ENCODE assay signal across 8 mouse cellular contexts in the genomic region with DNA sequence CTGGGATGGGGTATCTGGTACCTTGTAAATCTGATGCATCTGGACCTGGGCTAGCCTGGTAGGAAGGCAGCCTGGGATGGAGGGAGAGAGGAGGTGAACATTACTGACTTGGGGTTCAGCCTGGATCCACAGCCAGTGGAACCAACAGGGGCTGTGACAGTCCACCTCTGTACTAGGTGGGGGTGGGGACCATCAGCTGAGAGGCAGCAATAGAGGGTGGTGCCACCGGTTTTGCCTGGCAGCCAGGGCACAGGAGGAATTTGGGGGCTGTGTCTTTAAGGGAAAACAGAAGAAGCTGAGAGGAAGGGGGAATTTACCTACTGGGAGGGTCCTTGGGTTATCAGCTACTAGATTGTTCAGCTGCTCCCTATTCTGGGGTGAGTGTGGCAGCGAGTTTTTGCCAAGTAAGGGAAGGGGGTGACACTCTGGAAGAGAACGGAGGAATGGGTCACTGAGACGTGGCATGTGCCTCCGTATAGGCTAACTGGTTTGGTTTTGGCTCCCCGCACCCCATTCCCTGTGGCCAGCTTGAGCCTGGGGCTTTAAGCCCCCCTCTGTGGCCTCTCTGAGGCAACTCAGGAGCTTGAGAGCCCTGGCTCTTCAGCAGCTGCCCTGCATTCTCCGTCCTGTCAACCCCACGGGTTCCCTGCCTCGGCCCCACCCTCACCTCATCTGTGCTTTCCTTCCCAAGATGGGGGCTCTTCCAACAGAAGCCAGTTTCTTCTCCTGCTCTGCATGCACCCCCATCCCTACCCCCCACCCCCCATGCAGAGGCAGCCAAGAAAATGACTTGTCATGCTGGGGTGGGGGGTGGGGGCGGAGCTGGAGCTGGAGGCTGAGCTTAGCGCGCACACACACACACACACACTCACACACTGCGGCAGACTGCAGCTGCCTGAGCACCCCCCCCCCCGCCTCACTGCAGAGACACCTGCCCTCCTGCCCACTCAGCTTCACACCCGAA. TPM values are rescaled to one million over a fixed set of nuclear protein-coding genes. Genes with fewer than 3 reads are reported as not detected.
DNase-seq lines count a peak whose midpoint lies in the region; ATAC-seq and TF ChIP-seq lines count a peak whose summit lies in the region.

No protein-coding gene starts in this region.

- peak overlapping the region; percentile 31 to 61 for H3K4me3 ChIP-seq in ES-E14 (ENCODE audit: insufficient read depth in 1 of 2, low read depth in 1 of 2, low read length in 2 of 2, poor library complexity in 1 of 2, severe bottlenecking in 1 of 2)
- peak overlapping the region; percentile 50 for H3K4me3 ChIP-seq in embryonic facial prominence, embryonic 14.5 days (ENCODE audit: low read depth, low read length)
- peak overlapping the region; percentile 53 for H3K4me3 ChIP-seq in hindbrain, embryonic 13.5 days
- peak overlapping the region; percentile 18 for H3K4me3 ChIP-seq in liver, embryonic 13.5 days (replicated peaks)
- H3K4me3 ChIP-seq in stomach, embryonic 14.5 days (ENCODE audit: low read depth, low read length), result peak overlapping the region; percentile 51

- H3K36me3 ChIP-seq in ES-E14 (ENCODE audit: control insufficient read depth, insufficient read depth, low read length, poor library complexity, severe bottlenecking), result peaks cover 13% of the 10 kb centered on the region
- peaks cover 21% of the 10 kb centered on the region; the same call in 1 of the 2 replicates for H3K36me3 ChIP-seq in embryonic facial prominence, embryonic 14.5 days (ENCODE audit: control insufficient read depth, insufficient read depth, low read length)
- H3K36me3 ChIP-seq in hindbrain, embryonic 13.5 days, result peaks cover 24% of the 10 kb centered on the region
- H3K36me3 ChIP-seq in liver, embryonic 13.5 days, result no peaks in the 10 kb centered on the region
- no peaks in the 10 kb centered on the region; the same call in 1 of the 2 replicates for H3K36me3 ChIP-seq in stomach, embryonic 14.5 days (ENCODE audit: control insufficient read depth, insufficient read depth, low read length)

- peak; percentile 58 for DNase-seq in CD4-positive, CD25-positive, alpha-beta regulatory T cell, adult 2 months (ENCODE audit: low read depth, low spot score)
- no peak for DNase-seq in ES-E14 (ENCODE audit: low read depth, low spot score)
- peak; percentile 74 for DNase-seq in embryonic facial prominence, embryonic 14.5 days (ENCODE audit: low spot score)
- no peak for DNase-seq in liver, embryonic 13.5 days
- no peak for DNase-seq in ovary, postnatal 14 days (ENCODE audit: low spot score)

- 1% methylated on average over 13 of the region's 15 CpGs for WGBS in embryonic facial prominence, embryonic 14.5 days
- WGBS in hindbrain, embryonic 13.5 days, result 0% methylated on average over 11 of the region's 15 CpGs
- WGBS in liver, embryonic 13.5 days (ENCODE audit: insufficient replicate concordance), result 3% methylated on average over 15 of the region's 15 CpGs
- 3% methylated on average over 15 of the region's 15 CpGs for WGBS in stomach, embryonic 14.5 days

- peaks cover 16% of the 10 kb centered on the region for H3K27me3 ChIP-seq in embryonic facial prominence, embryonic 14.5 days (replicated peaks; ENCODE audit: control insufficient read depth, insufficient read depth, low read length)
- peaks cover 6% of the 10 kb centered on the region; the same call in 1 of the 2 replicates for H3K27me3 ChIP-seq in hindbrain, embryonic 13.5 days
- peaks cover 100% of the 10 kb centered on the region for H3K27me3 ChIP-seq in liver, embryonic 13.5 days
- H3K27me3 ChIP-seq in stomach, embryonic 14.5 days (ENCODE audit: control insufficient read depth, insufficient read depth, low read length), result no peaks in the 10 kb centered on the region

- no peaks in the 10 kb centered on the region for H3K9me3 ChIP-seq in ES-E14 (ENCODE audit: control insufficient read depth, insufficient read depth, low read depth, low read length)
- no peaks in the 10 kb centered on the region for H3K9me3 ChIP-seq in embryonic facial prominence, embryonic 14.5 days (ENCODE audit: control insufficient read depth, low read length)
- no peaks in the 10 kb centered on the region for H3K9me3 ChIP-seq in hindbrain, embryonic 13.5 days
- H3K9me3 ChIP-seq in liver, embryonic 13.5 days (replicated peaks), result no peaks in the 10 kb centered on the region
- H3K9me3 ChIP-seq in stomach, embryonic 14.5 days (ENCODE audit: control insufficient read depth, low read depth, low read length), result no peaks in the 10 kb centered on the region

- H3K4me2 ChIP-seq in embryonic facial prominence, embryonic 14.5 days (ENCODE audit: low read depth, low read length), result peak overlapping the region; percentile 79
- H3K4me2 ChIP-seq in hindbrain, embryonic 13.5 days, result peak overlapping the region; percentile 91
- peak overlapping the region; percentile 41 for H3K4me2 ChIP-seq in liver, embryonic 13.5 days
- H3K4me2 ChIP-seq in stomach, embryonic 14.5 days (replicated peaks; ENCODE audit: low read depth, low read length), result peak overlapping the region; percentile 46

- in situ Hi-C loops in ES-E14 (cut with MboI; ENCODE audit: low sequenced_read_pairs in 2 of 2, unreplicated experiment in 2 of 2), result no loop called here

- peak overlapping the region; percentile 45 for H3K9ac ChIP-seq in ES-E14 (ENCODE audit: insufficient read depth, low read depth, low read length, poor library complexity, severe bottlenecking)
- H3K9ac ChIP-seq in embryonic facial prominence, embryonic 14.5 days (ENCODE audit: low read depth, low read length), result peak overlapping the region; percentile 62
- H3K9ac ChIP-seq in hindbrain, embryonic 13.5 days, result peak overlapping the region; percentile 80
- no peak overlapping the region for H3K9ac ChIP-seq in liver, embryonic 13.5 days
- H3K9ac ChIP-seq in stomach, embryonic 14.5 days (replicated peaks; ENCODE audit: low read depth, low read length), result peak overlapping the region; percentile 33

- H3K27ac ChIP-seq in ES-E14 (ENCODE audit: insufficient read depth, low read depth, low read length, poor library complexity, severe bottlenecking), result no peak overlapping the region
- peak overlapping the region; percentile 28; the same call in 1 of the 2 replicates for H3K27ac ChIP-seq in embryonic facial prominence, embryonic 14.5 days (replicated peaks; ENCODE audit: low read depth, low read length)
- H3K27ac ChIP-seq in hindbrain, embryonic 13.5 days, result peak overlapping the region; percentile 91
- no peak overlapping the region for H3K27ac ChIP-seq in liver, embryonic 13.5 days
- H3K27ac ChIP-seq in stomach, embryonic 14.5 days (ENCODE audit: low read length), result no peak overlapping the region; the same call in 1 of the 2 replicates

- no peak for ATAC-seq in CD4-positive, CD25-positive, alpha-beta regulatory T cell, adult 4 months
- ATAC-seq in embryonic facial prominence, embryonic 14.5 days (ENCODE audit: low read depth), result peak; percentile 17
- peak; percentile 40 for ATAC-seq in hindbrain, embryonic 13.5 days (ENCODE audit: low FRiP score)
- ATAC-seq in liver, embryonic 13.5 days (ENCODE audit: low read depth), result no peak
- ATAC-seq in stomach, embryonic 14.5 days (ENCODE audit: insufficient number of reproducible peaks, insufficient read depth, low FRiP score, low read depth), result peak; percentile 38

- H3K4me1 ChIP-seq in ES-E14 (ENCODE audit: control insufficient read depth in 2 of 2, insufficient read depth in 2 of 2, low read length in 2 of 2, poor library complexity in 1 of 2), result peaks cover 3 to 36% of the 10 kb centered on the region in 2 experiments; a peak in 3 of 4 replicates
- peaks cover 19% of the 10 kb centered on the region for H3K4me1 ChIP-seq in embryonic facial prominence, embryonic 14.5 days (ENCODE audit: control insufficient read depth, insufficient read depth, low read length)
- peaks cover 49% of the 10 kb centered on the region for H3K4me1 ChIP-seq in hindbrain, embryonic 13.5 days (replicated peaks)
- peaks cover 26% of the 10 kb centered on the region for H3K4me1 ChIP-seq in liver, embryonic 13.5 days (replicated peaks)
- H3K4me1 ChIP-seq in stomach, embryonic 14.5 days (ENCODE audit: control insufficient read depth, insufficient read depth, low read length), result peaks cover 34% of the 10 kb centered on the region

TF ChIP-seq in ES-E14, 5 proteins besides CTCF, POLR2A, EP300 and RAD21:
- TF ChIP-seq CHD2 (IDR thresholded peaks at IDR 0.05; ENCODE audit: low read depth, low read length) (no peak), MAFK (IDR thresholded peaks at IDR 0.05; ENCODE audit: insufficient read depth, low read depth, low read length) (no peak), ZNF384 (IDR thresholded peaks at IDR 0.05; ENCODE audit: low read depth, low read length) (no peak), ZC3H11A (IDR thresholded peaks at IDR 0.05; ENCODE audit: borderline replicate concordance, low read depth, low read length) (no peak), HCFC1 (IDR thresholded peaks at IDR 0.05; ENCODE audit: borderline replicate concordance, insufficient read depth, low read length) (no peak)

RNA-seq across cellular contexts. Expression of a gene that starts 6.5 kb away (rescaled TPM):
- under 1 TPM; 0.03 to 0.09 TPM for polyA plus RNA-seq in CD4-positive, CD25-positive, alpha-beta regulatory T cell, adult 4 months (2017; shearing (Covaris generic))
- 4.3 and 4.4 TPM in 2 replicates for total RNA-seq in ES-E14 (2012; rRNA removed)
- 10.9 and 15.8 TPM in 2 replicates for polyA plus RNA-seq in embryonic facial prominence, embryonic 14.5 days (2014; fragmentation: Nextera tagmentation; extraction: Ambion mirVana)
- polyA plus RNA-seq in hindbrain, embryonic 13.5 days (2015; fragmentation: Nextera tagmentation; extraction: Ambion mirVana), result 16.1 and 20.0 TPM in 2 replicates
- polyA plus RNA-seq in liver, embryonic 13.5 days (2015; fragmentation: Nextera tagmentation; extraction: Ambion mirVana), result 0.14 and 0.20 TPM in 2 replicates
- 10.4 and 16.1 TPM in 2 replicates for polyA plus RNA-seq in stomach, embryonic 14.5 days (2014; fragmentation: Nextera tagmentation; extraction: Ambion mirVana)

RNA-seq across cellular contexts. Expression of a gene that starts 24.7 kb away (rescaled TPM):
- polyA plus RNA-seq in CD4-positive, CD25-positive, alpha-beta regulatory T cell, adult 4 months (2017; shearing (Covaris generic)), result 10 to 100 TPM; 31.6 to 38.7 TPM
- 47.6 and 63.3 TPM in 2 replicates for total RNA-seq in ES-E14 (2012; rRNA removed)
- 50.3 and 60.5 TPM in 2 replicates for polyA plus RNA-seq in embryonic facial prominence, embryonic 14.5 days (2014; fragmentation: Nextera tagmentation; extraction: Ambion mirVana)
- polyA plus RNA-seq in hindbrain, embryonic 13.5 days (2015; fragmentation: Nextera tagmentation; extraction: Ambion mirVana), result 179 and 194 TPM in 2 replicates
- 15.5 and 18.7 TPM in 2 replicates for polyA plus RNA-seq in liver, embryonic 13.5 days (2015; fragmentation: Nextera tagmentation; extraction: Ambion mirVana)
- 71.2 and 86.0 TPM in 2 replicates for polyA plus RNA-seq in stomach, embryonic 14.5 days (2014; fragmentation: Nextera tagmentation; extraction: Ambion mirVana)

RNA-seq across cellular contexts. Expression of a gene that starts 59.3 kb away (rescaled TPM):
- 1 to 10 TPM; 6.8 to 9.5 TPM for polyA plus RNA-seq in CD4-positive, CD25-positive, alpha-beta regulatory T cell, adult 4 months (2017; shearing (Covaris generic))
- total RNA-seq in ES-E14 (2012; rRNA removed), result 7.6 and 8.8 TPM in 2 replicates
- polyA plus RNA-seq in embryonic facial prominence, embryonic 14.5 days (2014; fragmentation: Nextera tagmentation; extraction: Ambion mirVana), result 7.6 and 9.8 TPM in 2 replicates
- 18.6 and 19.3 TPM in 2 replicates for polyA plus RNA-seq in hindbrain, embryonic 13.5 days (2015; fragmentation: Nextera tagmentation; extraction: Ambion mirVana)
- 6.1 and 7.9 TPM in 2 replicates for polyA plus RNA-seq in liver, embryonic 13.5 days (2015; fragmentation: Nextera tagmentation; extraction: Ambion mirVana)
- 15.4 and 18.0 TPM in 2 replicates for polyA plus RNA-seq in stomach, embryonic 14.5 days (2014; fragmentation: Nextera tagmentation; extraction: Ambion mirVana)

Comparison
In these comparisons a context has a peak if more than half of its experiments do, and no peak if none do; other contexts are left out.
1. DNase-seq: peak in CD4-positive, CD25-positive, alpha-beta regulatory T cell, adult 2 months (single experiment) and embryonic facial prominence, embryonic 14.5 days (single experiment); none in ES-E14 (single experiment), liver, embryonic 13.5 days (single experiment) and ovary, postnatal 14 days (single experiment).
2. ATAC-seq: peak in embryonic facial prominence, embryonic 14.5 days (single experiment), hindbrain, embryonic 13.5 days (single experiment) and stomach, embryonic 14.5 days (single experiment); none in CD4-positive, CD25-positive, alpha-beta regulatory T cell, adult 4 months (single experiment) and liver, embryonic 13.5 days (single experiment).
3. H3K27ac ChIP-seq: peak in embryonic facial prominence, embryonic 14.5 days (single experiment) and hindbrain, embryonic 13.5 days (single experiment); none in ES-E14 (single experiment), liver, embryonic 13.5 days (single experiment) and stomach, embryonic 14.5 days (single experiment).
4. H3K4me2 ChIP-seq: peak in every context shown above with its lines; median percentile 91 in hindbrain, embryonic 13.5 days; 79 in embryonic facial prominence, embryonic 14.5 days; 46 in stomach, embryonic 14.5 days; 41 in liver, embryonic 13.5 days.
5. Peak in every context shown above with its lines, with median percentiles within 50 percentile points of each other: H3K4me3 ChIP-seq.